Mouse (Mus musculus): Measurements from ENCODE around the gene Polrmt.

GRCm38 (mm10) chr10:79691986-79692548 is 54.3 kb downstream of the Polrmt start:
- TF ChIP-seq POLR2A (IDR thresholded peaks at IDR 0.05; ENCODE audit: control insufficient read depth, extremely low read depth, insufficient read depth, low read length, poor library complexity) (no peak), CTCF (IDR thresholded peaks at IDR 0.05; ENCODE audit: borderline replicate concordance, control insufficient read depth, extremely low read depth, insufficient read depth, low read length, poor library complexity) (no peak)
